Mouse (Mus musculus) CH12.LX (cell line): ENCODE measurements around the gene 4930522H14Rik. TPM values are rescaled to one million over a fixed set of nuclear protein-coding genes. Genes with fewer than 3 reads are reported as not detected.

Experiments used
- DNase-seq: peaks from one replicate; pipeline ENCODE4 v3.0.0-alpha.2; 2013; ENCODE audit errors: extremely low read depth
- H3K27ac ChIP-seq: 2 replicates; pipeline ENCODE4 v1.5.1; 2012; ENCODE audit warnings: low read depth, mild to moderate bottlenecking, control low read depth, moderate library complexity; ENCODE audit not compliant: insufficient read depth
- H3K27me3 ChIP-seq: replicated peaks from 2 replicates; pipeline ENCODE3; 2012; ENCODE audit warnings: inconsistent platforms
- H3K36me3 ChIP-seq, 2 experiments: replicated peaks in 1 of 2; 2 replicates each; pipeline versions ENCODE3 to v1.6.1; 2012; ENCODE audit warnings: inconsistent platforms in 1 of 2, low read length in 1 of 2, mild to moderate bottlenecking in 1 of 2, mixed read lengths in 1 of 2, moderate library complexity in 1 of 2; ENCODE audit not compliant: control insufficient read depth in 1 of 2, insufficient read depth in 1 of 2
- H3K4me1 ChIP-seq, 2 experiments: 2 replicates each; pipeline ENCODE4 v1.6.1; 2012; ENCODE audit warnings: inconsistent platforms in 1 of 2, moderate library complexity in 1 of 2; ENCODE audit not compliant: insufficient read depth in 2 of 2, control insufficient read depth in 1 of 2
- H3K4me2 ChIP-seq: 2 replicates; pipeline ENCODE4 v1.6.1; 2012; ENCODE audit warnings: low read depth, mild to moderate bottlenecking, control low read depth; ENCODE audit not compliant: poor library complexity, insufficient read depth, severe bottlenecking
- H3K4me3 ChIP-seq, 3 experiments: fragments of 150-350 bp in 1 of 3; sonication (generic) in 1 of 3; replicated peaks in 1 of 3; 2 replicates each; pipeline versions ENCODE3 to v1.5.1; 2011 to 2012; ENCODE audit warnings: low read depth in 2 of 3, low read length in 2 of 3, mild to moderate bottlenecking in 2 of 3, moderate library complexity in 2 of 3, control low read depth in 1 of 3, improper control_type of control experiment in 1 of 3, inconsistent platforms in 1 of 3, mixed read lengths in 1 of 3; ENCODE audit not compliant: poor library complexity in 1 of 3
- H3K79me2 ChIP-seq: replicated peaks from 2 replicates; pipeline ENCODE4 v1.6.1; 2012; ENCODE audit warnings: mild to moderate bottlenecking, moderate library complexity; ENCODE audit not compliant: control insufficient read depth, poor library complexity, insufficient read depth, severe bottlenecking; ENCODE audit errors: extremely low read depth
- H3K9ac ChIP-seq: 2 replicates; pipeline ENCODE4 v1.6.1; 2012; ENCODE audit warnings: low read depth, mild to moderate bottlenecking, control low read depth, moderate library complexity; ENCODE audit not compliant: insufficient read depth
- H3K9me3 ChIP-seq: replicated peaks from 2 replicates; pipeline ENCODE3; 2012; ENCODE audit warnings: low read length, inconsistent platforms, mixed read lengths
- BHLHE40 ChIP-seq: IDR thresholded peaks from 2 replicates; pipeline ENCODE4 v1.6.1; 2011; ENCODE audit warnings: mild to moderate bottlenecking, low read depth, low read length, improper control_type of control experiment
- CTCF ChIP-seq, 2 experiments: IDR thresholded peaks in 1 of 2; conservative IDR thresholded peaks in 1 of 2; 2 replicates each; pipeline ENCODE4 v1.5.1; 2011 to 2012; ENCODE audit warnings: low read depth in 2 of 2, low read length in 2 of 2, improper control_type of control experiment in 1 of 2, inconsistent platforms in 1 of 2, mild to moderate bottlenecking in 1 of 2, moderate library complexity in 1 of 2
- ELF1 ChIP-seq: IDR thresholded peaks from 2 replicates; pipeline ENCODE4 v1.6.1; 2014; ENCODE audit warnings: low read depth, mild to moderate bottlenecking, inconsistent platforms, low read length, improper control_type of control experiment
- HCFC1 ChIP-seq: IDR thresholded peaks from 2 replicates; pipeline ENCODE4 v1.6.1; 2012; ENCODE audit warnings: low read depth, mild to moderate bottlenecking, inconsistent platforms, low read length, improper control_type of control experiment
- IRF4 ChIP-seq: IDR thresholded peaks from 2 replicates; pipeline ENCODE4 v1.6.1; 2014; ENCODE audit warnings: low read depth, mild to moderate bottlenecking, inconsistent platforms, low read length, improper control_type of control experiment
- JUN ChIP-seq: IDR thresholded peaks from 2 replicates; pipeline ENCODE4 v1.6.1; 2011; ENCODE audit warnings: low read depth, mild to moderate bottlenecking, low read length, improper control_type of control experiment, moderate library complexity; ENCODE audit not compliant: insufficient read depth
- MAFK ChIP-seq: IDR thresholded peaks from 2 replicates; pipeline ENCODE4 v1.6.1; 2011; ENCODE audit warnings: low read length, improper control_type of control experiment; ENCODE audit not compliant: insufficient replicate concordance
- MAZ ChIP-seq: IDR thresholded peaks from 2 replicates; pipeline ENCODE4 v1.6.1; 2012; ENCODE audit warnings: low read depth, mild to moderate bottlenecking, inconsistent platforms, low read length, improper control_type of control experiment, moderate library complexity
- MEF2A ChIP-seq: IDR thresholded peaks from 2 replicates; pipeline ENCODE4 v1.6.1; 2014; ENCODE audit warnings: low read depth, mild to moderate bottlenecking, inconsistent platforms, low read length, improper control_type of control experiment, borderline replicate concordance
- MYC ChIP-seq: IDR thresholded peaks from 2 replicates; pipeline ENCODE4 v1.6.1; 2011; ENCODE audit warnings: low read depth, mild to moderate bottlenecking, improper control_type of control experiment, low read length
- NELFE ChIP-seq: IDR thresholded peaks from 2 replicates; pipeline ENCODE4 v1.6.1; 2011; ENCODE audit warnings: low read depth, low read length, improper control_type of control experiment
- PAX5 ChIP-seq: IDR thresholded peaks from 2 replicates; pipeline ENCODE4 v1.6.1; 2012; ENCODE audit warnings: low read length, inconsistent platforms, mixed read lengths
- POLR2A ChIP-seq: IDR thresholded peaks from 2 replicates; pipeline ENCODE4 v1.6.1; 2011; ENCODE audit warnings: low read depth, mild to moderate bottlenecking, improper control_type of control experiment, low read length
- POLR2AphosphoS2 ChIP-seq: IDR thresholded peaks from 2 replicates; pipeline ENCODE4 v1.6.1; 2011; ENCODE audit warnings: low read depth, low read length, improper control_type of control experiment
- SMC3 ChIP-seq: IDR thresholded peaks from 2 replicates; pipeline ENCODE4 v1.6.1; 2011; ENCODE audit warnings: low read depth, low read length, improper control_type of control experiment
- TBP ChIP-seq: conservative IDR thresholded peaks from 2 replicates; pipeline ENCODE4 v1.6.1; 2011; ENCODE audit warnings: low read depth, low read length, improper control_type of control experiment
- TCF12 ChIP-seq: IDR thresholded peaks from 2 replicates; pipeline ENCODE4 v1.6.1; 2014; ENCODE audit warnings: low read depth, mild to moderate bottlenecking, inconsistent platforms, low read length, improper control_type of control experiment
- UBTF ChIP-seq: IDR thresholded peaks from 2 replicates; pipeline ENCODE4 v1.6.1; 2012; ENCODE audit warnings: low read depth, mild to moderate bottlenecking, inconsistent platforms, low read length, improper control_type of control experiment, moderate library complexity
- ZC3H11A ChIP-seq: IDR thresholded peaks from 2 replicates; pipeline ENCODE4 v1.6.1; 2012; ENCODE audit warnings: low read depth, mild to moderate bottlenecking, inconsistent platforms, low read length, improper control_type of control experiment
- ZMIZ1 ChIP-seq: IDR thresholded peaks from 2 replicates; pipeline ENCODE4 v1.6.1; 2012; ENCODE audit warnings: low read depth, mild to moderate bottlenecking, inconsistent platforms, low read length, improper control_type of control experiment
- dilution Hi-C: fragments of 300-500 bp; cut with MboI; formaldehyde crosslinking; loops from 2 replicates; pipeline ENCODE4 v1.14.3; 2020; ENCODE audit warnings: low sequenced_read_pairs; ENCODE audit not compliant: extremely low pct_unique_long_range_greater_than_20kb, extremely low pct_ligation_motif_present
- in situ Hi-C: fragments of 300-500 bp; cut with MboI; formaldehyde crosslinking; loops from 3 replicates; pipeline ENCODE4 v1.14.3; 2019; ENCODE audit warnings: low sequenced_read_pairs, low pct_ligation_motif_present, low pct_unique_long_range_greater_than_20kb, mixed read lengths
- polyA plus RNA-seq: library from polyadenylated mRNA; unstranded; fragments of >175 nt; gene quantifications from 2 replicates; pipeline ENCODE4 v1.2.1, GENCODE M21; 2012; ENCODE audit warnings: low read depth; ENCODE audit not compliant: insufficient read length
- total RNA-seq, 2 experiments: library from RNA; depleted of rRNA; stranded (reverse); fragments of 300-350 nt in 1 of 2; fragments of >200 nt in 1 of 2; gene quantifications; 2 replicates each; pipeline ENCODE4 v1.2.3; 2012 to 2014

4930522H14Rik gene
- total and polyA plus RNA-seq, 3 experiments: not detected

DNA sequence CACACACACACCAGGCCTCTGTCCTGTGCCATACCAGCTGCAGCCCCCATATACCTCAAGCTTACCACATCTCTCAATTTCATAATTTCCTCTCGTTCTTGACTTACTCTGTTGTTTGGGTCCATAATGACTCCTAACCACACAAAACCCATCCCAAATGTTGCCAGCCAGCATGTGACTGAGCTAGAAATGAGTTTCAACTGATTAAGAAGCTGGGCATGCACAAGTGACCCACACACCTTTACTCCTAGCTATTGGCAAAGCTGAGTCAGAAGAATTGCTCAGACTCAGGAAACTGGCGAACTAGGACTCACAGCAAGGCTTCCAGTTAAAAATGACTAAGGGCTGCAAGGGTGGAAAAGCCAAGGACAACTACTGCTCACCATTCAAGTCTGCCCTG lies 49.7 kb downstream of the 4930522H14Rik start:
- H3K27ac ChIP-seq: no peak overlapping the region
- H3K4me3 ChIP-seq: no peak overlapping the region
- DNase-seq: no peak
- no peaks in the 10 kb centered on the region for H3K9me3 ChIP-seq
- H3K9ac ChIP-seq: no peak overlapping the region
- TF ChIP-seq TCF12 (no peak), ELF1 (no peak), MAZ (no peak), POLR2A (no peak), ZMIZ1 (no peak)
- H3K36me3 ChIP-seq: no peaks in the 10 kb centered on the region
- H3K4me1 ChIP-seq: peaks cover 5 to 7% of the 10 kb centered on the region in 2 experiments; a peak in 3 of 4 replicates
- dilution Hi-C loops (no loop called here), in situ Hi-C loops (no loop called here)
- no peak overlapping the region for H3K4me2 ChIP-seq
- no peaks in the 10 kb centered on the region for H3K79me2 ChIP-seq
- peaks cover 15% of the 10 kb centered on the region for H3K27me3 ChIP-seq

DNA sequence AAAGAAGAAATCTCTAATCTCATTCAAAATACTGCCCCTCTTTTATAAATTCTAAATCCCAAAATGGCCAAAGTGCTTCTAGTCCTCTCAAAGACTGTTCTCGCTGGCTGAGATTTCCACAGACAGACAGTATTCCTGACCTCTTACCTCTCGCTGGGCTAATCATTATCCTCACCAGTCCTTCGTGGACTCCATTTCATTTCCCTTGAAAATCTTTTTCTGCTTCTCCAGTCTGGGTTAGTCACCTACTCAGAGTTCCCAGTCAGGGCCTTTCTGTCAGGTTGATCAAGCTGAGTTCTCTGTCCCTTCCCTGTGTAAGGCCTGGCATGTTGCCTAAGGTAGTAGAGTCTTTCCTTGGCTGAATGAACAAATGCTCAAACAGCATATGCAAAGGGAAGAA lies 53.6 kb downstream of the 4930522H14Rik start:
- no peak for TF ChIP-seq MEF2A
- TF ChIP-seq, all 38 proteins: peak for 0
- peaks cover 3 to 9% of the 10 kb centered on the region in 2 experiments for H3K36me3 ChIP-seq
- H3K79me2 ChIP-seq: peaks cover 22% of the 10 kb centered on the region
- in situ Hi-C loops (no loop called here), dilution Hi-C loops (no loop called here)
- H3K9ac ChIP-seq: no peak overlapping the region
- no peak for DNase-seq
- peaks cover 0 to 25% of the 10 kb centered on the region in 2 experiments; a peak in 2 of 4 replicates for H3K4me1 ChIP-seq
- H3K27ac ChIP-seq: no peak overlapping the region
- peaks cover 15% of the 10 kb centered on the region for H3K27me3 ChIP-seq
- no peak overlapping the region for H3K4me2 ChIP-seq
- no peaks in the 10 kb centered on the region for H3K9me3 ChIP-seq
- no peak overlapping the region for H3K4me3 ChIP-seq

DNA sequence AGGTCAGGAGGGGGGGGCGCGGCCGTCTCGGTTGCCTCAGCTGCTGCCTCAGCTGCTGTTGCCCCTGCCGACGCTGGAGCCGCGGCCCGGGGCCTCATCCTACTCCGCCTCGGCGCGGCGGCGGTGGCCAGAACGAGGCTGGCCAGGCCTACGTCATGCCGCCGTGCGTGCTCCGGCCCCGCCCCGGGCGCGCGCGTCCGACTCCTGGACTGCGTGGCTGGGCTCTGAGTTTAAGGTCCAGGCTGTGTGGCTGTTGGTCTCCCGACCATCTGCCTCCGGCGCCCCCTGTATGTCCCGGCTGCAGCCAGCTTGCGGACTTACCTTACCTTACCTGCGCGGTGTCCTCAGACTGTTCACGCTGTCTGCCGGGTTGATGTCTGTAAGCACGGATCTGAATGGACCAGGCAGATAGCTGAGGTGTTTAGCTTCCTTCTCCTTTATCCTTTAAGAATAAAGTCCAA lies 54.5 kb downstream of the 4930522H14Rik start:
- Histone ChIP-seq H3K9me3 (no peaks in the 10 kb centered on the region), H3K4me2 (peak overlapping the region; percentile 86), H3K27ac (no peak overlapping the region), H3K4me3 (peak overlapping the region; percentile 70 to 96 (median 93)), H3K79me2 (peaks cover 28% of the 10 kb centered on the region), H3K9ac (peak overlapping the region; percentile 99), H3K27me3 (peaks cover 15% of the 10 kb centered on the region), H3K4me1 (peaks cover 0 to 30% of the 10 kb centered on the region in 2 experiments; a peak in 2 of 4 replicates), H3K36me3 (peaks cover 3 to 17% of the 10 kb centered on the region in 2 experiments)
- DNase-seq: peak; percentile 62
- dilution Hi-C loops: no loop called here
- in situ Hi-C loops: no loop called here
- TF ChIP-seq POLR2A (peak; percentile 87), BHLHE40 (no peak), JUN (no peak), HCFC1 (no peak), TCF12 (peak; percentile 61), POLR2AphosphoS2 (no peak), ZMIZ1 (peak; percentile 81; the same call in 1 of the 2 replicates), SMC3 (no peak), ZC3H11A (no peak), MAZ (peak; percentile 19; the same call in 1 of the 2 replicates), MAFK (no peak), UBTF (peak; percentile 57; the same call in 1 of the 2 replicates), CTCF (conservative IDR thresholded peaks at IDR 0.05 in 1 of 2, IDR thresholded peaks at IDR 0.05 in 1 of 2; ENCODE audit: low read depth in 2 of 2, low read length in 2 of 2) (peak in 1 of 2 experiments; percentile 19; a peak in 1 of 4 replicates), MYC (no peak), MEF2A (peak; percentile 32; the same call in 1 of the 2 replicates), PAX5 (no peak), IRF4 (peak; percentile 24; the same call in 1 of the 2 replicates), NELFE (peak; percentile 92), TBP (peak; percentile 49; the same call in 1 of the 2 replicates)
